Mouse (Mus musculus): ENCODE measurements at regions not wholly inside any gene's neighbourhood (a gene's known extent, or its start where the extent isn't known, plus 50 kb on each side); places are given as distances from the start of the nearest gene placed in this dataset.

- Histone ChIP-seq H3K4me3 (no peak overlapping the region), H3ac (ENCODE audit: control insufficient read depth, insufficient read length) (no peak overlapping the region), H3K27me3 (ENCODE audit: control insufficient read depth, insufficient read depth, insufficient read length) (no peaks in the 10 kb centered on the region), H3K36me3 (ENCODE audit: control insufficient read depth, insufficient read depth) (no peaks in the 10 kb centered on the region), H3K79me2 (ENCODE audit: control insufficient read depth, insufficient read depth) (no peaks in the 10 kb centered on the region), H3K4me2 (ENCODE audit: low read depth) (no peak overlapping the region)
- TF ChIP-seq REST (IDR thresholded peaks at IDR 0.05; ENCODE audit: insufficient read depth, insufficient read length) (no peak), CEBPB (IDR thresholded peaks at IDR 0.05; ENCODE audit: insufficient read depth, poor library complexity, severe bottlenecking) (no peak), TCF3 (IDR thresholded peaks at IDR 0.05; ENCODE audit: insufficient read length, low read depth) (no peak), MYOG (IDR thresholded peaks at IDR 0.05; ENCODE audit: control insufficient read depth in 1 of 3, insufficient read depth in 1 of 3, insufficient read length in 2 of 3, low read depth in 2 of 3) (no peak), POLR2AphosphoS2 (IDR thresholded peaks at IDR 0.05; ENCODE audit: insufficient read length, low read depth) (no peak), POLR2A (IDR thresholded peaks at IDR 0.05; ENCODE audit: insufficient read length, low read depth) (no peak)
These were observed 155.7 kb upstream of the Rfx3 start for GRCm38 (mm10) chr19:28166626-28167025.

GRCm38 (mm10) chr19:28165901-28166361 lies 155.0 kb upstream of the Rfx3 start:
- Histone ChIP-seq H3K27me3 (ENCODE audit: control insufficient read depth, insufficient read depth, insufficient read length) (no peaks in the 10 kb centered on the region), H3K4me2 (ENCODE audit: low read depth) (no peak overlapping the region), H3K4me3 (no peak overlapping the region), H3ac (ENCODE audit: control insufficient read depth, insufficient read length) (no peak overlapping the region), H3K79me2 (ENCODE audit: control insufficient read depth, insufficient read depth) (no peaks in the 10 kb centered on the region), H3K36me3 (ENCODE audit: control insufficient read depth, insufficient read depth) (no peaks in the 10 kb centered on the region)
- no peak for TF ChIP-seq CEBPB (IDR thresholded peaks at IDR 0.05; ENCODE audit: insufficient read depth, poor library complexity, severe bottlenecking)
- TF ChIP-seq REST (IDR thresholded peaks at IDR 0.05; ENCODE audit: insufficient read depth, insufficient read length), result no peak
- no peak for TF ChIP-seq TCF12 (IDR thresholded peaks at IDR 0.05; ENCODE audit: insufficient read depth, poor library complexity, severe bottlenecking)
- no peak for TF ChIP-seq SRF (IDR thresholded peaks at IDR 0.05; ENCODE audit: control insufficient read depth, insufficient read length, low read depth)
- no peak for TF ChIP-seq POLR2A (IDR thresholded peaks at IDR 0.05; ENCODE audit: insufficient read length, low read depth)
- TF ChIP-seq E2F4 (IDR thresholded peaks at IDR 0.05; ENCODE audit: insufficient read depth), result no peak
- TF ChIP-seq MYOD1 (IDR thresholded peaks at IDR 0.05; ENCODE audit: control insufficient read depth in 1 of 3, insufficient read length in 2 of 3, low read depth in 2 of 3), result no peak
- TF ChIP-seq MAX (IDR thresholded peaks at IDR 0.05; ENCODE audit: low read depth), result no peak
- TF ChIP-seq USF1 (IDR thresholded peaks at IDR 0.05; ENCODE audit: low read depth), result no peak
- TF ChIP-seq TCF3 (IDR thresholded peaks at IDR 0.05; ENCODE audit: insufficient read length, low read depth), result no peak
- no peak for TF ChIP-seq POLR2AphosphoS2 (IDR thresholded peaks at IDR 0.05; ENCODE audit: insufficient read length, low read depth)
- TF ChIP-seq MYOG (IDR thresholded peaks at IDR 0.05; ENCODE audit: control insufficient read depth in 1 of 3, insufficient read depth in 1 of 3, insufficient read length in 2 of 3, low read depth in 2 of 3), result no peak

- Histone ChIP-seq H3ac (ENCODE audit: control insufficient read depth, insufficient read length) (no peak overlapping the region), H3K79me2 (ENCODE audit: control insufficient read depth, insufficient read depth) (no peaks in the 10 kb centered on the region), H3K4me3 (no peak overlapping the region), H3K27me3 (ENCODE audit: control insufficient read depth, insufficient read depth, insufficient read length) (no peaks in the 10 kb centered on the region), H3K36me3 (ENCODE audit: control insufficient read depth, insufficient read depth) (no peaks in the 10 kb centered on the region), H3K4me2 (ENCODE audit: low read depth) (no peak overlapping the region)
- no peak for TF ChIP-seq REST (IDR thresholded peaks at IDR 0.05; ENCODE audit: insufficient read depth, insufficient read length)
- TF ChIP-seq MYOD1 (IDR thresholded peaks at IDR 0.05; ENCODE audit: control insufficient read depth in 1 of 3, insufficient read length in 2 of 3, low read depth in 2 of 3), result no peak
These were observed 152.2 kb upstream of the Rfx3 start for GRCm38 (mm10) chr19:28163195-28163594.

DNA sequence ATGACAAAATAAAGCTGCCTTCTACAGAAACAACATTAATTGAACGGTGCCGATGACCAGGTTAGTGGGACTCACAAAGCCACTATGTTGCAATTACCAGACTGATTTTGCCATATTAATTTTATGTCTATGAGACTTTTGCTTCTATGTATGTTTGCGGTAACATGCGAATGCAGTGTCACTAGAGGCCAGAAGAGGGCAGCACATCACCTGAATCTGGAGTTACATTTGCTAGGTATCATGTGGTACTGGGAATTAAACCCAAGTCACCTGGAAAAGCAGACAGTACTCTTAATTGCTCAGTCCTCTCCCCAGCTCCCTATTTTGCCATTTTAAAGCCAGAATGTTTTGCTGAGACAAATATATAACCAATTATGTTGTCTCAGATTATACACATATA lies 149.6 kb upstream of the Rfx3 start:
- Histone ChIP-seq H3K79me2 (ENCODE audit: control insufficient read depth, insufficient read depth) (no peaks in the 10 kb centered on the region), H3ac (ENCODE audit: control insufficient read depth, insufficient read length) (no peak overlapping the region), H3K36me3 (ENCODE audit: control insufficient read depth, insufficient read depth) (no peaks in the 10 kb centered on the region), H3K4me3 (no peak overlapping the region), H3K27me3 (ENCODE audit: control insufficient read depth, insufficient read depth, insufficient read length) (no peaks in the 10 kb centered on the region), H3K4me2 (ENCODE audit: low read depth) (no peak overlapping the region)
- TF ChIP-seq POLR2AphosphoS2 (IDR thresholded peaks at IDR 0.05; ENCODE audit: insufficient read length, low read depth) (no peak), CEBPB (IDR thresholded peaks at IDR 0.05; ENCODE audit: insufficient read depth, poor library complexity, severe bottlenecking) (no peak), POLR2A (IDR thresholded peaks at IDR 0.05; ENCODE audit: insufficient read length, low read depth) (no peak), USF1 (IDR thresholded peaks at IDR 0.05; ENCODE audit: low read depth) (no peak), E2F4 (IDR thresholded peaks at IDR 0.05; ENCODE audit: insufficient read depth) (no peak), SRF (IDR thresholded peaks at IDR 0.05; ENCODE audit: control insufficient read depth, insufficient read length, low read depth) (no peak), TCF12 (IDR thresholded peaks at IDR 0.05; ENCODE audit: insufficient read depth, poor library complexity, severe bottlenecking) (no peak), TCF3 (IDR thresholded peaks at IDR 0.05; ENCODE audit: insufficient read length, low read depth) (no peak), REST (IDR thresholded peaks at IDR 0.05; ENCODE audit: insufficient read depth, insufficient read length) (no peak), MYOG (IDR thresholded peaks at IDR 0.05; ENCODE audit: control insufficient read depth in 1 of 3, insufficient read depth in 1 of 3, insufficient read length in 2 of 3, low read depth in 2 of 3) (no peak), MYOD1 (IDR thresholded peaks at IDR 0.05; ENCODE audit: control insufficient read depth in 1 of 3, insufficient read length in 2 of 3, low read depth in 2 of 3) (no peak)

DNA sequence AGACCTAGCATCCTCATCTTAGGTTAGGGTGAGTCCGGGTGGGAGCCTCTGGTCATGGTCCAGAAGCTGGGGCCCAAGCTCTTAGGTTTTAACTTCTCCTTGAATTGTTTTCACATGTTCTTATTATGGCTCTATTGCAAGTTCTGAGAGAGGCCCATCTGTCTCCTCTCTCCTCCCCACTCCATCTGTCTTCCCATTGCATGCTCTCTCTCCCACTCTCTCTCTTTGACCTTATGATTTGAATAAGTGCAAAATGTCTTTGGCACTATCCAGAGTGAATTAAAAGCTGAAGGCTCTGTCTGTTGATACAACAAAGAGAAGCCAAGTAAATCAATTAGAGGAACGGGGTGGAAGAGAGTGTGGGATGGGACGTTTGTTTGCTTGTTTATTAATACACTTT lies 146.2 kb upstream of the Rfx3 start:
- Histone ChIP-seq H3K36me3 (ENCODE audit: control insufficient read depth, insufficient read depth) (no peaks in the 10 kb centered on the region), H3K4me3 (no peak overlapping the region), H3K79me2 (ENCODE audit: control insufficient read depth, insufficient read depth) (no peaks in the 10 kb centered on the region), H3ac (ENCODE audit: control insufficient read depth, insufficient read length) (no peak overlapping the region), H3K4me2 (ENCODE audit: low read depth) (no peak overlapping the region), H3K27me3 (ENCODE audit: control insufficient read depth, insufficient read depth, insufficient read length) (no peaks in the 10 kb centered on the region)
- TF ChIP-seq MYOG (IDR thresholded peaks at IDR 0.05; ENCODE audit: control insufficient read depth in 1 of 3, insufficient read depth in 1 of 3, insufficient read length in 2 of 3, low read depth in 2 of 3) (no peak), SRF (IDR thresholded peaks at IDR 0.05; ENCODE audit: control insufficient read depth, insufficient read length, low read depth) (no peak), MYOD1 (IDR thresholded peaks at IDR 0.05; ENCODE audit: control insufficient read depth in 1 of 3, insufficient read length in 2 of 3, low read depth in 2 of 3) (no peak), REST (IDR thresholded peaks at IDR 0.05; ENCODE audit: insufficient read depth, insufficient read length) (no peak), CEBPB (IDR thresholded peaks at IDR 0.05; ENCODE audit: insufficient read depth, poor library complexity, severe bottlenecking) (no peak), POLR2AphosphoS2 (IDR thresholded peaks at IDR 0.05; ENCODE audit: insufficient read length, low read depth) (no peak), E2F4 (IDR thresholded peaks at IDR 0.05; ENCODE audit: insufficient read depth) (no peak)
